Mouse (Mus musculus) cerebellum, postnatal 36 days (tissue): ENCODE measurements around the gene Kremen1.
A peak's percentile ranks its signal among the peaks of the same experiment; 100 is the strongest.

ENCODE experiments used
- DNase-seq, 2 experiments: peaks; one replicate each; pipeline ENCODE4 v3.0.0; 2021 to 2022; ENCODE audit warnings: mixed read lengths in 2 of 2

The Kremen1 gene

DNA sequence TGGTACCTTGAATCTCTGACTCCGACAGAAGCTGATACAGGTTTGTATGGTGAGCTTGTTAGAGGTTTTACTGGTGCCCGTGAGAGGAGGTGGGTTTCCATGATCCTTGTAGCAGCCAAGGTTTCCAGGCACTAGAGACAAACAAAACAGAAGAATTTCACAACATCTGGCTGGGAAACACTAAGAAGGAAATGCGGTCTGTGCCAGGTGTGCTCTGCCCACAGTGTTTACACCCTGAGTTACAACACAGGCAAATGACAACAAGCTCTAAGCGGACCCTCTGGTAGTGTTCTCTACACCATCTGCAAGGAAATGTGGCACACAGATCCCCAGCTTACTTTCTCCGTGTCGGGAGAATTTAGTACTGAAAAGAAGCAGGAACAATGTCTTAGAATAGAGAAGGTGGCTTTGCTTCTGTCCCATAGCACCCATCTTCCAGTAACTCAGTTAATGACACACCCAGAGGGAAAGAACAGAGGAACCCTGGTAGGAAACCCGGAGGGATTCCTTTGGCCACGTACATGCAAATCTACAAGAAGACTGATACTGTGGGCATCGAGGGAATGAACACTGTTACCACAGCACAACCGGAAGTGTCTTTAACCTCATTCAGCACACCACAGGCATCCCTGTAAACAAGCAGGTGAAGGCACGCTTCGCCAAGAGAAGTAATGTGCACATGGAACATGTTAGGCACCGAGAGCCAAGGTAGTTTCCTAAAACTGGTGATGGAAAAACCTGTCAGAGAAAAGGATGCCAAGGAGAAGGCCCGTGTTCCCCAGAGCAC lies 45.8 kb downstream of the Kremen1 start:
- DNase-seq, result no peak

DNA sequence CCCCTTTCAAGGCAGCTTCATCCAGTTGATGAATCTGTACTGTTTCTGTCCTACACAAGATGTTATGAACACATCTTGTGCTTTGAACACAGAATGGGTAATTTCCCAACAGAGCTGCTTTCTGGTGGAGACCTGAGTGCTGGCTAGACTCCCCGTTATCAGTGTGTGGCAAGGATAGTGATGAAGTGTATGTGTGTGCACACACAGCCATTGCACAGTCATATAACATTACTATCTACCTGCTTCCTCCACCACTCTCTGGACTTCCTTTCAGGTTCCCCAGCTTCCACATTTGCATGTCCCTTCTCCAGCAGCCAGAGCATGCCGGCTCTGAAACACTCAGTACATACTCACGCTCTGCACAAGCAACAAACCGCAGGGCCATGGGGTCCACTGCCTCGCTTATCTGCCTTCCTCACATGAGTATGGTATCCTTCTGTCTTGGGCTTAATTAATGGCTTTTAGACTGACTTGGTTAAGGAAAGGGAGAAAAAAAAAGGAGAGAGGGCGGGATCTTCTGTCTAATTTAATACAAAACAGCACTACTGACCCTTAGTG lies 46.8 kb downstream of the Kremen1 start:
- DNase-seq, result no peak

DNA sequence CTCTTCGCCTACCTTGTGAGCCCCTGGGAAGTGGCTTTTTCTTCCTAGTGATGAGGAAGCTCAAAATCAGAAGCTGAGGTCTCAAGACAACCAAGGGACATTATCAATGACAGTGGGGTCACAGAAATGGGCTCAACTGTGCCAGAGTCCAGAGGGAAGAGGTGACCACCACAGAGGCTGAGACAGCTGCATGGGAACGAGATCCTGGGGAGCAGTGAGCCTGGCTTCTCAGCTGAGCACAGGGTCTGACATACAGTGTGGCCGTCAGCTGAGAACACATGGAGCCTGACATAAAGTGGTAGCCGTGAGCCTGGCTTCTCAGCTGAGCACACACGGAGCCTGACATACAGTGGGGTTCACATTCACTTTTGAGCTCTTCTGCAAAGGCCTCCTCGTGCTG lies 58.3 kb downstream of the Kremen1 start:
- DNase-seq, result no peak

DNA sequence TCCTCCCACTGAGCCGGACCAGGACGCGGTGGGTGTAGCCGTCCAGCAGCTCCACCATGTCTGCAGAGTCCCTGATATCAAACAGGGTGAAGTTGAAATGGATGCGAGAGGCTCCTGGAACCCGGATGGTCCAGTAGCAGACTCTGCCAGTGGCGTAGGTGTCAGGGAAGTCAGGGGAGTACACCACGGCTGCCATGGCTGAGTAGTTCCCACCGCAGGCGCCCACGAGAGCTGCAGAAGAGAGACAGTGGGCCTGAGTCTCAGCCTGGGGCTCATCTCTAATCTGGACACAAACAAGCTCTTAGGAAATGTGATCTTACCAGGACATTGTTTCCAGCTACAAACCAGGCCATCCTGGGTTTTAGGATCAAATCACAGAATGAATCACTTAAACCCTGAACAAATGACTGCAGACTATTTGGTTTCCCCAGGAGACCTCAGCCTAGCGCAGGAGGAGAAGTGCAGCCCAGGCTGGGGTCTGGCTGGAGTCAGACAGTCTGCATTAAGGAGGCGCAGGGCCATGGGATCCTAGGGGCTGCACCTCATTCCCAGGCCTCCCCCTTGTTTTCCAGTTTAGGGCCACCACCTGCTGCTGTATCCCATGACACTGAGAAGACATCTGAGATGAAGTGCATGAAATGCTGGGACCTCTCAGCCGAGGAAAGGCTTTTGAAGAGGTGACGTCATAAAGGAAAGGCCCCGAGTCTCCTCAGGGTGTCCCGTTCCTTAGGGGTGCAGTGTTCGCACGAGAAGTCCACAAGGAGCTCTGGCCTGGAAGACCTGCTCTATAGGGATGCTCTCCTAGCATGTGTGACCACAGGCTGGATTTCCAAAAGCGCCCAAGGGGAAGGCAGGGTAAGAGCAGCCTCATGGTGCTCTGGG lies 59.3 kb downstream of the Kremen1 start:
- DNase-seq, result no peak

DNA sequence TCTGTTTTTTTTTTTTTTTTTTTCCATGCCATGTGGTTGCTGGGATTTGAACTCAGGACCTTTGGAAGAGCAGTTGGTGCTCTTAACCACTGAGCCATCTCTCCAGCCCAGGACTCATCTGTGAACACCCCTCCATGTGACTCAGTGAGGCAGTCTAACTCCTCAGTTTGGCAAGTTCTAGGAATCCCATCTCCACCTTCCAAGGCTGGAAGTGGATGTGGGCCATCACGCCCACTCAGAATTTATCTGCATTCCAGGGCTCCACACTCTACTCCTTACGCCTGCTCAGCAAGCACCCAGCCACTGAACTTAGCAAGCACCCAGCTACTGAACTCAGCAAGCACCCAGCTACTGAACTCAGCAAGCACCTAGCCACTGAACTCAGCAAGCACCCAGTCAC lies 61.5 kb downstream of the Kremen1 start:
- no peak for DNase-seq

DNA sequence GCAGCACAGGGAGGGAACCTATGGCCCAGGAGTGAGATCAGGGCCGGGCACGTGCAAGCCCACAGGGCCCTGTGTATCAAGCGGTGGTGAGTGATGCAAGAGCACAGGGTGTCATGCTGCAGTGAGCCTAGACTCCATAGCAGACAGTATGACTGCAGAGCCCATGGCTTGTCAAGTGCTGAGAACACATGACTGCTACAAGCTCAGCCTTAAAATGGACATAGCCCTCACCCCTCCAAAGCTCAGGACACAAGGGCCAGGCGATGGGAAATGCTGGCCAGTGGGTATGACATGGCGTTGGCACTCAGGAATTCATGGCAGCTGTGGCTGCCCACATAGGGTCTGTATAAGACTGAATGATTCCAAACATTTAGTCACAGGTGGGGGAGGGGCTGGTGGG lies 64.3 kb downstream of the Kremen1 start:
- DNase-seq, result no peak

DNA sequence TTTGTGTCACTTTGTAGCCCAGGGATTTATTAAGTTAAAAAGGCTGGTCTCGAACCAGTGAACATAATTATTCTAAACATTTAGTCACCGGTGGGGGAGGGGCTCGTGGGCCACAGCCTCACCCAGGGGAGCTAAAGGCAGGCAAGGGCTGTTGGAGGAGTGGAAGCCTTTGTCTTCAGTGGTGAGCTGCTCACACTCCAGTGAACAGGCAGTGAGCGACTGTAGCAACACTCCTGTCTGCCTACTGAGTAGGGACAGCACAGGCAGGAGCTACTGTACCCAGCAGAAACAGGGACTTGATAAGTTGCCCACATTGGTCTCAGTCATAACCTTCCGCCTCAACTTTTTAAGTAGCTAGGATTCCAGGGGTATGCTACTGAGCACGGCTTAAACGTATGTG lies 64.8 kb downstream of the Kremen1 start:
- DNase-seq, result no peak

DNA sequence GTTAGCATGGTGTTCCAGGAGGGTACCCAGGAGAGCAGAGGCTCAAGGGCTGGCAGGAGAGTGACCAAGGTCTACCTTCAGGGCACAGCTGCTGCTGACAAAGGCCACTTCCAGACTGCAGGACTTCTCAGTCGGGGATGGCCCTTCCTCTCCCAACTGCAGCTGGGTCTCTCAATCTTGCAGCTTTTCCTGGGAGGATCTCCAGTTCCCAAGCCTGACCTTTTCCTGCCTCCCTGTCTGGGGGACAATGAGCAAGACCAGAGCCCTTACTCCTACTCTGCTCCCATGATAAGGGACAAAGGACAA lies 67.8 kb downstream of the Kremen1 start:
- DNase-seq, result no peak

DNA sequence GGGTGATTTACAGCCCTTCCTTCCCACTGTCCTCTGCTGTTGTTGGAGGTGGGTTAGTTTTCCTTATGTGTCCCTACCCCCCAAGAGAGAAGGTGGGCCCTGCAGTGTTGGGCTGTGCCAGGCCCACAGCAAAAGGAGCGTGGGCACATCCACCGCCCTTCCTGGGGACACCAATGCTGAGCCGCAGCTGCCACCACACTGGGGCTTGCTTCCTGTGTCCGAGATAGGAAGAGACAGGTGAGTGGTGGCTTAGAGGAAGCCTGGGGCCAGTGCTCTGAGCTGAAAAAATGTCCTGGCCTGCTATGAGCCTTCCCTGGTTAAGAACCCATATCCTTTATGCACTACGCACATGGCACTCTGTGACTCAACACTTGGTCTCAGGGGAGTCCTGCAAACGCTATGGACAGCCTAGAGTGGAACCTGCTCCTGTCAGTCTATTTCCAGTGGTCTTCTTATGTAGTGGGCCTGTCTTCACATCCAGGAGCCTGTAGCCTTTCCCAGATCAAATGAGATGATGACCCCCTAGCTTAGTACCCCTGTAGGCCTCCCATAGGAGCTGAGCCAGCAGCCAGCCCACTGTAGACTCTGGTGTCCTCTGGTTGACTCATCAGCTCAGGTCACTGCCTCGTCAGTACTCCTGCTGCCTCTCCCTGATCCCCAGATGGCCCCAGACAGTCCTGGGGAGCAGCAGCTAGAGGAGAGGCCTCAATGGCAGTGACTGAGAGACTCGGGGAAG lies 68.3 kb downstream of the Kremen1 start:
- no peak for DNase-seq

DNA sequence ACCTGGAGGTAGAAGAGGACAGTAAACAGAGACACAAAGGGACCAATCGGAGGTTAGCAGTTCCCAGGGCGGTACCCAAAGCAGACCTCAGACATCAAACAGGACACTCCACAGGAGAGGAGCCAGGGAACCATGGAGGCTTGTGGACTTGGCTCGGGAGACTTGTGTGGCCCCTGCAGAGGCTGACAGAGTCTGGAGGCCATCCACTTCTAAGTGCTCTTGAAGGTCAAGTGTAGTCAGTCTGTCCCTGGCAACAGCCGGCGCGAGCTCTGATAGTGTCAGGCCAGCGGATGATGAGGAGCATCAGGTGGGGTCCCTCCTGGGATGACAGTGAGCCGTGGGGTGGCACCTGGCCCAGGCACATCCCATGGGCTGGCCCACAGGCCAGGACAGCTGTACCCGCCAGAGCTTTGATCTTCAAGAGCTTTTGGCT lies 69.3 kb downstream of the Kremen1 start:
- DNase-seq, result no peak

DNA sequence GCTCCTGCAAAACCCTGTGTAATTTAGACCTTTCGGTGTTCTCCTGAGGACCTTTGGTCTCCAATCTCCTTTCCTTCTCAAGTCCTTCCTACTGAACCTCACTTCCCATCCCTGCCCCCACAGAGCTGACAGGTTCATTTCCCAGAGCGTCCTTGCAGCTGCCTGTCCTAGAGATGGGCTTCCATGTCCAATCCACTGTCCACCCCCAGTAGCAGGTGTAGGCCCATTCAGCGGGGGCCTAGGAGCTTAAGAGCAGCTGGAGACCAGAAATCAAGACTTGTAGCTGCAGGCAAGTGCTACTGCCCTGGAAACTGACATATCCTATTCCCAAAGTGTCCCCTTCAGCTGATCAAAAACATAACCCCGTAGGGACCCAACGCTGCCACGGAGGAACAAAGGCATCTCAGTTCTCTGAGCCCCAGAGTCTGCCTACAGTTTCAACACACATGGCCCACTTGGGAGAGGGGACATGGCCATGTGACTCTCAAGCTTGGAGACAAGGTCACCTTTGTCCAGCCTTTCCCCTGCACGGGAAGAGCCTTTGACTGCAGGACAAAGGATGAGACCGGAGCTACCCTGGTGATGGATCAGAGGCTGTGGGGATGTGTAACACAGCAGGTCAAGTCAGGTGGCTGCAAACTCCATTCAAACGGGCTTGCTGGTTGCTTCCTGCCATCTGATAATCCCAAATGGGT lies 72.0 kb downstream of the Kremen1 start:
- no peak for DNase-seq

DNA sequence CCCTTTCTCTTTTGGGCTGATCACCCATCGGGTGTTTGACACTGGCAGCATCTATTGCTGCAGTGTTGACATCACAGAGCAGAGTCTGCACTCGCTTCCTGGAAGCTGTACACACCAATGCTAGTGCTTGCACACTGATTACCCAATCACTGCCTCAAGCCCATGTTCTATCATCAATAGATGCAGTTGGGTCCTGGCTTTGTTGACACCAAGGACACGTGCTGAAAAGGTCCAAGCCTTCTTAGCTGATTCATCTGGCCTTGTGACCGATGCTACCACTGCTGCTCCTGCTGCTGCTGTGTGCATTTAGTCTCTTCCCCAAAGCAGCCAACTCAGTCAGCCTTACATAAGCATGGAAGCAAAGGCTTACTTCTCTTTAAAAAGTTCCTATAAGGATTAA lies 73.2 kb downstream of the Kremen1 start:
- DNase-seq, result no peak

DNA sequence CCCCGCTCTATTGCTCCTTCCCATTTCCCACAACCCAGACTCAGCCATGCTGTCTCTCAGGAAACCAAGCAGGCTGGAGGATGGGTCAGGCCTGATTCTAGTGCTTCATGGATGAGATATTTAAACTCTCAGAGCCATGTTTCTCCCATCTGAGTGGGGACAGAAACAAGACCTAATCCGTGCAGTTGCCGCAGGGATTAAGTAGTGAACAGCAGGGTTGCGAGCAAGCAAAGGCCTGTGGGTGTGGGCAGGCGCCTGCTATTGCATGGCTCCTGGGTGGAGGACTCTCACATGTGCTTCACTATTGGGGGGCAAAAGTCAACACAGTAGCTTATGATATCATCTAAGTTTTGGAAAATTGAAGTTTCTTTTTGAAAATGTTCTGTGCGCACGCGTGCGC lies 76.5 kb downstream of the Kremen1 start:
- no peak for DNase-seq

DNA sequence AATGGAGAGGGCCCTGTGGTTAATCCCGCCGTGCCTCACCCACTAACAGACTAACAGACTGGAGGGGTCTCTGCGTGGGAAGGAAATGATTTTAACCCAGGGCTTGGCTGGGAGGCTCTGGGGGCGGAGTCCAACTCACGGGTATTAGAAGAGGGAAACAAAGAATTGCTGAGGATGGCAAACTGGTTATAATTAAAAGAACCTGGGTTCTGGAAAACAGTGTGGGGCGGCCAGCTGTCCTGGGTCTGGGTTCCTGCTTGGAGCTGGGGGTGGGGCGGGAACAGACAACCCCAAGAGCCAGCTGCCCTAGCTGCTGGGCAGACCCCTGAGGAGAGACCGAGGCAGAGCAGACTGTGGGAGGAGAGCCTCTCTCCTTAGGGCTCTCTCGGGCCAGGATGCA lies 77.1 kb downstream of the Kremen1 start:
- DNase-seq, result no peak

DNA sequence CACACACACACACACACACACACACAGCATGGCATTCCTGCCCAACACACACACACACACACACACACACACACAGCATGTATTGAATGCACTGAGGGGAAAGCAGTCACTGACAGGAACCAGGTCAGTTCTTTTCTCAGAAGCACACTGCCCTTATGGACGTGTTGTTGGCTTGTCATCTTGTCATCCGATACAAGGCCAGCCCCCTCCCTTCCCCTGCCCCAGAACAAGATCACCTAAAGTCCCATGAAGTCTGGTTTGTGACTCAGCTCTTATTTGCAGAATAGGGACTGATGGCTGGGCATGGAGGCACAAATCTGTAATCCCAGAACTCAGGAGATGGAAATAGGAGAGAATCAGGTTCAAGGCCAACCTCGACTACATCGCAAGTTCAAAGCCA lies 78.5 kb downstream of the Kremen1 start:
- DNase-seq, result no peak

DNA sequence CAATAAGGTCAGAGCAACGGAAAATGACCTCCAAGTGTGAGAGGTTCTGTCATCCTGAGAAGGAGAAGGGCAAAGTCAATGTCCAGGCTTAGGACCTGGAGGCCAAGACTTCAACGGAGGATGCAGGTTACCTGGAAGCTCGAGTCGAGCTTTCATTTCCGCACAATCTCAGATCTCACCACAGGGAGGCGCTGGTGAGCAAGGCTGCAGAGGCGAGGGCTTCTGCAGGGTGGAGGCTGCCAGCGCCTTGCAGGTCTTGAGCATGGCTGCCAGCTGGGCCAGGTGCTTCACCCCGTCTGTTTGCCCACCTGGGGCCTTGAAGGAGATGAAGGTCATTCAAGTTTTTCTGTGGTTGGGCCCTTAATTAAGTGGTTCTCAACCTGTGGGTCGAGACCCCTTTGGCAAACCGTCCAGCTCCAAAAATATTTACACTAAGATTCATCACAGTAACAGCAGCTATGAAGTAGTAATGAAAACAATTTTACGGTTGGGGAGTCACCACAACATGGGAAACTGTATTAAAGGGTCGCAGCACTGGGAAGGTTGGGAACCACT lies 79.4 kb downstream of the Kremen1 start:
- DNase-seq, result peak; percentile 86 to 87

DNA sequence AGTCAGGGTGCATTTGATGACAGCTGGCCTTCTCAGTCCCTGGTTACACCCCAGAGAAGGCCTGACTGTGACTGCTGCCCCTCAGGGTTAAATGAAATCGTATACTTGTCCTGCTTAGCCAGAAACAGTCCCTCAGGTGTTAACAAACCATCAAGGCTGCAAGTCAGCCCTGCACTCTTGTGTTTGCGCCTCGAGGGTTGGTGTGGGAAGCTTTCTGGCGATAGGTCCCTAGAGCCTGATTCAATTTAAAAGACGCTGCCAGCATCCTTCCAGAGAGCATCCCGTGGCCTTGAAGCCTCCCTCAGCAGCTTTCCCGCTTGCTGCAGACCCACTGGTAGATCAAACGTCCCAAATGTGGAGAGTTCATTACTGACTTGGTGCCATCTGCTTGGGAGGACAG lies 82.0 kb downstream of the Kremen1 start:
- DNase-seq, result no peak

DNA sequence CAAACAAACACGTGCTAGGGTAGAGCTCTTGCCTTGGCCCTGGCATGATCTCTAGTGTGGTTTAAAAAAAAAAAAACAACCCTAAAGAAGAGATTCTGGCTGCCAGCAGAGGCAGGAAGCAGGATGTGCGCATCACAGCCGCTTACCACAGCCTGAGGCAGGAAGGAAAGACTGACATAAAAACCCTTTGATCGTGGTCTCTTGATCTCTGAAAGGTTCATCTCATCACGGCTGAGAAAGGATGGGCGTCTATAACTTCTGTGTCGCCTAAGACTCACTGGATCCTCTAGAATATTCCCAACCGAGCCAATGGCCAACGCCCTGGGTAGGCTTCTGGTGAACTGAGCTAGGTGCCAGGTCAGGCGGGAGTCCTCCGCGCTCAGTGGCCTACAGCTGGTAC lies 84.2 kb downstream of the Kremen1 start:
- DNase-seq, result no peak

DNA sequence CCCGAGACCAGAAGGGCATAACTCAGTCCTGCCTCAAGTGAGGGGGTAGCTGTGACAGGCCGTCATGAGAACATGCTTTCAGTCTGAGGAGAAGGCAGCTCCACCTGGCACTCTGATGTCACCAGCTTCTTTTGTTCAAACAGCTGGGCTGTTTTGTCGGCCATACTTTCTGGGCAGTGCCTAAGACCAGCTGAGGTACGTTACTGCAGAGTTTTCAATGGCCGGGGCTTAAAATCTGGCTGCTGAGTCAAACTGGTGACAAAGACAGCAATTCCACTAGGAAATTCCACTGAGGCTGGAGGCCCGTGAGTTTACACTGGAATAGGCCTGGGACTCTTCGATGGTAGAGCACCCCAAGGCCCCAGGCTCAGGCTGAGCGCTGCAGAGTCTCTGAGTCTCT lies 84.7 kb downstream of the Kremen1 start:
- no peak for DNase-seq

DNA sequence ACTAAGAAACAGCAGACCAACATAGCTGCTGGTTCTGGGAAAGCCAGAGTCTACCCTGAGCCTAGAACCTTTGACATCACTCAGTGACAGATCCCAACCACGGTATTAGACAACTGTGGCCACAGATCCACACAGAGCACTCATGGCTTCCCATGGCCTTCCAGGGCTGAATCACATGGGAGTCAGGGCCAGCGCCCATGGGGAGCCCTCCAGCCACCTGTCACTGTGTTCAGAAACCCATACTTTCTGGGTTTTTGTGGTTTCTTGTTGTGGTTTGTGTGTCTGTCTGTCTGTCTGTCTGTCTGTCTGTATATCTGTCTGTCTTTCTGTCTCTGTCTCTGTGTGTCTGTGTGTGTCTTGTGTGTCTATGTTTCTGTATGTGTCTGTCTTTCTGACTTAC lies 85.5 kb downstream of the Kremen1 start:
- DNase-seq, result no peak

DNA sequence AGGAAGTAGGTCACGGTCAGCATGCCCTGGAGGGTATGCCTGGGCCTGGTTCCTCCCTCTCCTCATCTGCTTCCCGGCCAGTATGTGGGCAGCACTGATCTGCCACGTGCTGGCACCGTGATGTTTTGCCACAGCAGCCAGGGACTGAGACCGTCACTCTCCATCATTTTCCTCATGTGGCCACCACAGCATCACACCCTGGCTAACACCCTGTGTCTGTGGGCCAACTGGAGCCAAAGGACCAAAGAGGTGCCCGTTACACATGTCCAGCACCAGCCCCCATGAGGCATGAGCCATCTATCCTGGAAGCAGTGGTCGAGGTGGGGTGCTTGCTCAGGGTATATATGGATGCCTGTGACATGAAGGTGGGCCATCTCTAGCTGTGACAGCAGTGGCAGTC lies 86.2 kb downstream of the Kremen1 start:
- DNase-seq, result no peak

DNA sequence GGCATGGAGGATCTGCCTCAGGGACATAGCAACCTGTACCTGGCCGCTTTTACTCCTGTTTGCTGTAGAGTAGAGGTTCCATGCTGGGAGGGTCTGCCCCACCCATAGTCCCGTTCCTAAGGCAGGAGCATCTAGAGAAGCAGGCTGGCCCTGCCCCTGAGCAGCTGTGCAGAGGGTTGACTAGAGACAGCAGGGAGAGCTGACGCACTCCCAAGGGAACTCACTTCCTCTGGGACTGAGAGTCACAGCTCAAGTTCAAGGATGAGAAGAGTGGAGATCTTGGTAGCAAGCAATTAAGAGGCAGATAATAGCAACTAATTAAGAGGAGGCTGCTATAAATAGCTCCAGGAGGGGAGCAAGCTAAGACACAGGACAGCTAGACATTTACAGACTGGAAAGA lies 88.5 kb downstream of the Kremen1 start:
- DNase-seq, result no peak
